Mouse (Mus musculus) heart, postnatal 0 days (tissue): ENCODE results near the gene Cdt1. TPM values are rescaled to one million over a fixed set of nuclear protein-coding genes. Genes with fewer than 3 reads are reported as not detected.

Experiments
- ATAC-seq: fragments of 200-750 bp; cut with Nextera tagmentation; 2 replicates; pipeline ENCODE4 v1.8.0; 2017; ENCODE audit warnings: low read depth, moderate number of reproducible peaks, moderate library complexity; ENCODE audit not compliant: insufficient read depth
- DNase-seq: peaks from one replicate; pipeline ENCODE4 v3.0.0-alpha.2; 2016; ENCODE audit warnings: low spot score
- H3K27ac ChIP-seq: fragments of 300-500 bp; sonication (generic); 2 replicates; pipeline ENCODE4 v1.5.1; 2014; ENCODE audit warnings: low read depth, mild to moderate bottlenecking
- H3K27me3 ChIP-seq: fragments of 300-500 bp; sonication (generic); 2 replicates; pipeline ENCODE4 v1.6.1; 2014; ENCODE audit warnings: low read length, mixed read lengths; ENCODE audit not compliant: control insufficient read depth, insufficient read depth
- H3K36me3 ChIP-seq: fragments of 300-500 bp; sonication (generic); replicated peaks from 2 replicates; pipeline ENCODE4 v1.6.1; 2014; ENCODE audit warnings: low read length, mixed read lengths; ENCODE audit not compliant: control insufficient read depth, insufficient read depth
- H3K4me1 ChIP-seq: fragments of 300-500 bp; sonication (generic); 2 replicates; pipeline ENCODE4 v1.6.1; 2014; ENCODE audit warnings: antibody characterized with exemption; ENCODE audit not compliant: control insufficient read depth, insufficient read depth
- H3K4me2 ChIP-seq: fragments of 300-500 bp; sonication (generic); 2 replicates; pipeline ENCODE4 v1.6.1; 2014; ENCODE audit warnings: low read depth, mild to moderate bottlenecking, low read length, moderate library complexity
- H3K4me3 ChIP-seq: fragments of 300-500 bp; sonication (generic); 2 replicates; pipeline ENCODE4 v1.5.1; 2014; ENCODE audit warnings: low read depth, low read length
- H3K9ac ChIP-seq: fragments of 300-500 bp; sonication (generic); replicated peaks from 2 replicates; pipeline ENCODE4 v1.6.1; 2014; ENCODE audit warnings: low read depth, low read length, mixed read lengths
- H3K9me3 ChIP-seq: fragments of 300-500 bp; sonication (generic); replicated peaks from 2 replicates; pipeline ENCODE4 v1.6.1; 2016; ENCODE audit warnings: low read length; ENCODE audit not compliant: control insufficient read depth
- CTCF ChIP-seq: IDR thresholded peaks from 2 replicates; pipeline ENCODE4 v1.5.1; 2016; ENCODE audit warnings: antibody characterized with exemption, control low read depth, low read depth
- EP300 ChIP-seq: IDR thresholded peaks from 2 replicates; pipeline ENCODE4 v1.6.1; 2016; ENCODE audit warnings: antibody characterized with exemption, low read depth
- WGBS: fragments of 180-500 bp; shearing (Covaris S2); extraction: QIAGEN DNeasy Blood & Tissue Kit; methylation state at CpG from one replicate; pipeline ENCODE4 v1.1.7; 2014; 5-methylcytosine and 5-hydroxymethylcytosine counted together
- polyA plus RNA-seq: library from polyadenylated mRNA; unstranded; fragments of >200 nt; fragmentation: Nextera tagmentation; extraction: Ambion mirVana; gene quantifications from 2 replicates; pipeline ENCODE4 v1.2.1, GENCODE M21; 2015
- total RNA-seq: library from RNA; depleted of rRNA; stranded (reverse); fragments of >200 nt; gene quantifications from 2 replicates; pipeline ENCODE4 v1.2.3, GENCODE M21; 2014; ENCODE audit warnings: low replicate concordance

The Cdt1 gene
- total and polyA plus RNA-seq, 2 experiments from 2014 or later: 9.9 to 27.5 TPM

DNA sequence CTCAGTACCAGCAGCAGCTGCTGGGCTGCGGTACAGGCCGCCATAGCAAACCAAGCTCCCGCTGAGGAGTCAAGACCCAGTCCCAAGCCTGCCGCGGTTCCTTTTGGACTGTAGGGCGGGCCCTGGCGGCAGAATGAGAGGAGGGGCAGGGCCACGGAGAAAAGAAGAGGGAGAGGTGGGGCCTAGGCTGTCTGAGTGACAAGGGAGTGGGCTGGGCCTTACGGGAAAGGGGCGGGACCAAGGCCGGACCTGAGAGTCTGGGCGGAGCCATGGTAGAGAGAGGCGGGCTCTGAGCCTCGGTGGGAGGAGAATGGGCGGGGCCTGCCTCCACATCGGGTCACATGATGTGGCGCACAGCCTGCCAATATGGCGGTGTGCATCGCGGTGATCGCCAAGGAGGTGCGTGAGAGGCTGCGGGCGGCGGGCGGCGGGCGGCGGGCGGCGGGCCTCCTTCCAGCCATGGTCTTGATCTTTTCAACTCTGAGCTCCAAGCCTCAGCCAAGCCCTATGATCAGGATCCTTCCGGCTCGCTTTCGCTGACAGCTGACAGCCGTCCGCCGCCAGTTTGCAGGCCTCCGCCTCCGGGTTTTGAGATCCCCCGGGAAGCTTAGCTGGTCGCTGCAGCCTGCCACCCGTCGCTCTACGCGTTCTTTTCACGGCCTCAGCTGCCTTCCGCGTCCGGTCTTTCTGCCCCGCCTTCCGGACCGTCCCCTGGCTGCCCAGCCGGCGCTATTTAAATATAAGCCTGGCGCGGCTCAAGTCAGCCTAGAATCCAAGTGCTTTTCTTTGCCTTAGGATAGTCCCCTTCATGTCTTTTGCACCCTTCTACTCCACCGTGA, 43.7 kb downstream of the Cdt1 start, which contains the start of the genes Galns and Trappc2l:
TSS of gene Galns (minus strand) at position 169 of the 839 bp plus-strand sequence.
TSS of gene Trappc2l (plus strand) at position 346 of the 839 bp plus-strand sequence.
- no peak for TF ChIP-seq EP300
- TF ChIP-seq CTCF: peak; percentile 56
- DNase-seq (peak; percentile 99), ATAC-seq (peak; percentile 99)
- Histone ChIP-seq H3K9ac (peak within 1 kb of the TSS; percentile 69), H3K4me1 (peaks cover 12% of the 10 kb centered on the region), H3K4me3 (peak within 1 kb of the TSS; percentile 70), H3K4me2 (peak within 1 kb of the TSS; percentile 93), H3K27ac (peak within 1 kb of the TSS; percentile 85), H3K9me3 (no peaks in the 10 kb centered on the region), H3K27me3 (no peaks in the 10 kb centered on the region), H3K36me3 (0 out of 2 replicates have a peak, but pooled peaks cover 9% of the 10 kb centered on the region)
- WGBS: under 1% methylated on average over 52 of the region's 57 CpGs

DNA sequence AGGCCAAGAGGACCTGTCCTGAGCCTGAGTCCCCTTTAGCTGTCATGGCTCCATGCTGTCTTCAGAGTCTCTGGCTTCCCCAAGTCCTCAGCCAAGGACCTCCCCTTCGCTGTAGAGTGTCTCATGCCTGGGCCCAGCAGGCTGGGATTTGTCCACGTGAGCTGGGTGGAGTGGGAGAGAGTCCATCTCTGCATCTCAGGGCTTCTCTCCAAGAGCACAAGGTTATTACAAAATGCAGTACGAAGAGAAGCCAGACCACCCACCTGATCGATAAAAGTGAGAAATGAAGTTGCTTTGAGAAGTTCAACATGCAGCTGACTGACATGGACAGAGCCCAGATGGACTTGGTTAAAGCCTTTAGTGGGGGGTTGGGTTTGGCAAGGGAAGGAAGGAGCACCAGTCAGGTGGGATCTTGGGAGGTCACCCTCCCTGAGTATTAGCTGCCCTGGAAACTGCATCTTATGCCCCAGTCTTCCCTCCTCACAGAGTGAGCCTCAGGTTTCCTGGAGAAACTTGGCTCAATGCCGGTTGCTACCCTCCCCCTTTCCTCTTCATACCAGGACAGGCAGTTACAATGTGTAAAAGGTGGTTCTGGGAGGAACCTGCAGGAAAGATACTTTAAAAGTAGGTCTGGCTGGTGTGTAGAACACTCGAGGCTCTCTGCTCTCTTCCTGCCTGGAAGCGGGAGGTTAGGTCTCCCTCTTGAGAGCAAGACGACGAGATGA, 48.5 kb downstream of the Cdt1 start:
- Histone ChIP-seq H3K36me3 (0 out of 2 replicates have a peak, but pooled peaks cover 9% of the 10 kb centered on the region), H3K27ac (no peak overlapping the region), H3K4me2 (no peak overlapping the region), H3K4me3 (no peak overlapping the region), H3K27me3 (no peaks in the 10 kb centered on the region), H3K4me1 (peaks cover 7% of the 10 kb centered on the region), H3K9ac (no peak overlapping the region), H3K9me3 (no peaks in the 10 kb centered on the region)
- DNase-seq (no peak), ATAC-seq (no peak)
- WGBS: 58% methylated on average over 9 of the region's 9 CpGs
- TF ChIP-seq EP300 (no peak), CTCF (no peak)

DNA sequence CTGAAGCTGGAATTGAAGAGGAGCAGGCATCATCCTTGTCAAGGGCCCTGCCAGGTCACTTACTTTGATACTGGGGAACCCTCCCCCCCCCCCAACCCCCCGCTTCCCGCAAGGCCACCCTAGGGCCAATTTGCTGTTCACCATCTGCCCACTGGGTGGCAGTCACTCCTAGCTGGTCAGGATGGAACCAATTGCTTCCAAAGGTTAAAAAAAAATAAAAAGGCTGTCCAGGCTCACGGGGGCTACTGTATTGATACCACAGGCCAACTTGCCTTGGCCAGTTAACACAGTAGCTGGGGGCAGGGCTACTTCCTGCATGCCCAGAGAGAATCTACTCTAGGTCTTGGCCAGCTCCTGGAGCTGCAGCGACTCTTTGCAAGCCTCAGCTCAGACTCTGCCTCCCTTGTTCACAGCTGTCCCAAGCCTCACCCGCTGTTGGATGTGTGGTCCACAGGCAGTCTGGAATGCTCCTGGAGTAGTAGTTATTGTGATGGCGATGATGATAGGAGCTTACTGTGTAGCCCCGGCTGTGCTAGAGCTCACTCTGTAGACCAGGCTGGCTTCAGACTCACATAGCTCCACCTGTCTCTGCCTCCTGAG, 50.2 kb downstream of the Cdt1 start:
- 0 out of 2 replicates have a peak, but pooled peaks cover 9% of the 10 kb centered on the region for H3K36me3 ChIP-seq
- H3K4me1 ChIP-seq: no peaks in the 10 kb centered on the region
- H3K27me3 ChIP-seq: no peaks in the 10 kb centered on the region
- H3K27ac ChIP-seq: no peak overlapping the region
- 33% methylated on average over 5 of the region's 7 CpGs for WGBS
- no peak overlapping the region for H3K4me3 ChIP-seq
- peak; percentile 73 for DNase-seq
- no peak overlapping the region for H3K9ac ChIP-seq
- peak; percentile 78 for TF ChIP-seq CTCF
- no peak for TF ChIP-seq EP300
- H3K4me2 ChIP-seq: no peak overlapping the region
- no peaks in the 10 kb centered on the region for H3K9me3 ChIP-seq
- ATAC-seq: peak; percentile 38

DNA sequence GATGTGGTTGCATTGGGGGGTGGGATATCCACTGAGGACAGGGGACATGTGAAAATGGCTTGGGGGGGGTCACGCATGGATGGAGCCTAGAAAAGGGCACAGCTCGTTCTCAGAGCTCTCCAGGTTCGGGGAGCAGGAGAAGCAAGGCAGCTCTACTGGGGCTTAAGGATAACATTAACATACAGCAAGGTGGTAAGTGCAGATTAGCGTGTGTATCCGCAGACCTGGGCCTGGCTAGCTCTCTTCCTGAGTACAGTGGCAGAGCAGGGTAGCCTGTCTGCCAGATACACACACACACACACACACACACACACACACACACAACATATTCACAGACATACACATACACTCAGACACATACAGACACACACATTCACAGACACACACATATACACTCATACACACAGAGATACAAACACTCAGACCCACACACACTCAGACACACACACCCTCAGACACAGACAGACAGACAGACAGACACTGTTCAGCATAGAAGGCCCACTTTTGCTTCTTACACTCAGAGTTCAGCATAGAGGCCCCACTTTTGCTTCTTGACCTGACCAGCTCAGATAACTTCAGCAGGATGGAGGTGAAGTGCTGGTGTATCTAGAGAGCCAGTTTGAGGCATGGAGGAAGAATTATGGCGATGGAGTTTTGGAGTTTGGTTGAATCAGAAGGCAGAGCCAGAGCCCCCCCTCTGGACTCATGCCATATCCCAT, 51.0 kb downstream of the Cdt1 start:
- H3K36me3 ChIP-seq: 0 out of 2 replicates have a peak, but pooled peaks cover 9% of the 10 kb centered on the region
- DNase-seq: no peak
- ATAC-seq: no peak
- no peaks in the 10 kb centered on the region for H3K4me1 ChIP-seq
- WGBS: 72% methylated on average over 6 of the region's 6 CpGs
- no peak overlapping the region for H3K9ac ChIP-seq
- TF ChIP-seq CTCF (no peak), EP300 (no peak)
- no peak overlapping the region for H3K4me3 ChIP-seq
- H3K9me3 ChIP-seq: no peaks in the 10 kb centered on the region
- H3K4me2 ChIP-seq: no peak overlapping the region
- no peak overlapping the region for H3K27ac ChIP-seq
- H3K27me3 ChIP-seq: no peaks in the 10 kb centered on the region

DNA sequence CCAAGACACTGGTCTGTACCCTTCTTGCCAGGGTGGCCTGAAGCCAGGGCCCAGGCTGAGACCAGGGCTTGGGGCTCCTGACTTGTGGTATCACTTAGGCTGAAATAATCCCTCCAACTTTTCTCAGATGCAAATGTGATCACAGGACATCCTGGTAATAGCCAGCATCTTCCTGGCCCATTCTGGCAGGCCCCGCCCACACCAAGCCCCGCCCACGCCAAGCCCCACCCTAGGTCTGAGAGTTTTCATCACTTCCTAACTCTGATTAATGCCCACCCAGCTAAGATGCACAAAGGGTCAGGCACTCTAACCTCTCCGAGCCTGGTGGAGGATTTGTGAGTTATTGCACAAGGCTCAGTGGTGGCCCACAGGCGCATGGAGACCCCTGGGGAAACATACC, 52.6 kb downstream of the Cdt1 start:
- Histone ChIP-seq H3K9me3 (no peaks in the 10 kb centered on the region), H3K27ac (no peak overlapping the region), H3K9ac (no peak overlapping the region), H3K4me1 (no peaks in the 10 kb centered on the region), H3K36me3 (0 out of 2 replicates have a peak, but pooled peaks cover 3% of the 10 kb centered on the region), H3K27me3 (no peaks in the 10 kb centered on the region), H3K4me3 (no peak overlapping the region), H3K4me2 (no peak overlapping the region)
- WGBS: 25% methylated on average over 5 of the region's 5 CpGs
- TF ChIP-seq EP300 (no peak), CTCF (no peak)
- no peak for ATAC-seq
- DNase-seq: no peak
